Mouse (Mus musculus) spleen, adult 2 months (tissue): ENCODE data around the gene Zfp653. TPM values are rescaled to one million over a fixed set of nuclear protein-coding genes. Genes with fewer than 3 reads are reported as not detected.

Source experiments
- DNase-seq, 2 experiments: peaks; one replicate each; pipeline versions ENCODE4 v3.0.0 to v3.0.0-alpha.2; 2012 to 2021; ENCODE audit warnings: low spot score in 2 of 2, low read depth in 1 of 2
- H3K27ac ChIP-seq: fragments of 200-500 bp; 2 replicates; pipeline ENCODE4 v1.5.1; 2012; ENCODE audit warnings: low read length, inconsistent platforms; ENCODE audit not compliant: insufficient read depth
- H3K27me3 ChIP-seq: fragments of 200-500 bp; 2 replicates; pipeline ENCODE4 v1.6.1; 2012; ENCODE audit warnings: mild to moderate bottlenecking, moderate library complexity, low read length, inconsistent platforms; ENCODE audit not compliant: control insufficient read depth, insufficient read depth
- H3K36me3 ChIP-seq: fragments of 200-500 bp; 2 replicates; pipeline ENCODE4 v1.6.1; 2012; ENCODE audit warnings: mild to moderate bottlenecking, low read length, inconsistent platforms; ENCODE audit not compliant: control insufficient read depth, insufficient read depth
- H3K4me1 ChIP-seq: fragments of 200-500 bp; 2 replicates; pipeline ENCODE4 v1.6.1; 2011; ENCODE audit warnings: inconsistent platforms; ENCODE audit not compliant: control insufficient read depth, insufficient read depth, insufficient read length
- H3K4me3 ChIP-seq: fragments of 200-500 bp; 2 replicates; pipeline ENCODE4 v1.5.1; 2011; ENCODE audit warnings: mild to moderate bottlenecking, inconsistent platforms; ENCODE audit not compliant: insufficient read depth, insufficient read length; ENCODE audit errors: extremely low read depth
- CTCF ChIP-seq: fragments of 200-500 bp; IDR thresholded peaks from 2 replicates; pipeline ENCODE4 v1.5.1; 2011; ENCODE audit warnings: mild to moderate bottlenecking, inconsistent platforms; ENCODE audit not compliant: insufficient read depth, insufficient read length, insufficient replicate concordance; ENCODE audit errors: extremely low read depth
- POLR2A ChIP-seq: fragments of 200-500 bp; IDR thresholded peaks from 2 replicates; pipeline ENCODE4 v1.6.1; 2011; ENCODE audit warnings: low read depth, low read length, inconsistent platforms
- WGBS: fragments of 180-500 bp; shearing (Covaris S2); methylation state at CpG from one replicate; pipeline ENCODE4 v1.1.7; 2018; 5-methylcytosine and 5-hydroxymethylcytosine counted together
- polyA plus RNA-seq: library from polyadenylated mRNA; depleted of rRNA; stranded (reverse); fragments of >200 nt; gene quantifications from 2 replicates; pipeline ENCODE4 v1.2.3, GENCODE M21; 2012

The Zfp653 gene
- polyA plus RNA-seq, 1 experiment, result 21.6 TPM

GRCm38 (mm10) chr9:22037826-22038225 lies 33.4 kb downstream of the Zfp653 start:
- 86% methylated on average over 10 of the region's 10 CpGs for WGBS
- Histone ChIP-seq H3K27me3 (no peaks in the 10 kb centered on the region), H3K27ac (no peak overlapping the region), H3K36me3 (no peaks in the 10 kb centered on the region), H3K4me3 (no peak overlapping the region), H3K4me1 (no peaks in the 10 kb centered on the region)
- no peak for DNase-seq
- TF ChIP-seq POLR2A (no peak), CTCF (no peak)

- no peak overlapping the region for H3K27ac ChIP-seq
- 68% methylated on average over 6 of the region's 6 CpGs for WGBS
- no peak overlapping the region for H3K4me3 ChIP-seq
- TF ChIP-seq CTCF (no peak), POLR2A (no peak)
- DNase-seq, result no peak
- no peaks in the 10 kb centered on the region for H3K4me1 ChIP-seq
- H3K36me3 ChIP-seq, result no peaks in the 10 kb centered on the region
- H3K27me3 ChIP-seq, result no peaks in the 10 kb centered on the region
Observed at GRCm38 (mm10) chr9:22035300-22036044, 35.7 kb downstream of the Zfp653 start.

GRCm38 (mm10) chr9:22030386-22030785 lies 40.8 kb downstream of the Zfp653 start:
- no peak for TF ChIP-seq POLR2A
- TF ChIP-seq CTCF, result no peak
- Histone ChIP-seq H3K36me3 (no peaks in the 10 kb centered on the region), H3K27ac (no peak overlapping the region), H3K4me1 (no peaks in the 10 kb centered on the region), H3K4me3 (no peak overlapping the region), H3K27me3 (no peaks in the 10 kb centered on the region)
- 94% methylated on average over 9 of the region's 9 CpGs for WGBS
- DNase-seq, result no peak

GRCm38 (mm10) chr9:22028467-22028866 lies 42.7 kb downstream of the Zfp653 start:
- TF ChIP-seq CTCF (no peak), POLR2A (no peak)
- Histone ChIP-seq H3K4me1 (no peaks in the 10 kb centered on the region), H3K36me3 (no peaks in the 10 kb centered on the region), H3K4me3 (no peak overlapping the region), H3K27ac (no peak overlapping the region), H3K27me3 (no peaks in the 10 kb centered on the region)
- DNase-seq, result no peak
- WGBS, result 70% methylated on average over 7 of the region's 7 CpGs

GRCm38 (mm10) chr9:22024592-22024991 lies 46.6 kb downstream of the Zfp653 start:
- Histone ChIP-seq H3K27ac (no peak overlapping the region), H3K4me3 (no peak overlapping the region), H3K36me3 (no peaks in the 10 kb centered on the region), H3K27me3 (no peaks in the 10 kb centered on the region), H3K4me1 (no peaks in the 10 kb centered on the region)
- 80% methylated on average over 8 of the region's 8 CpGs for WGBS
- TF ChIP-seq CTCF (no peak), POLR2A (no peak)
- no peak for DNase-seq

GRCm38 (mm10) chr9:22017208-22017825 lies 53.9 kb downstream of the Zfp653 start:
- Histone ChIP-seq H3K27ac (no peak overlapping the region), H3K4me1 (no peaks in the 10 kb centered on the region), H3K4me3 (no peak overlapping the region), H3K36me3 (peaks cover 14% of the 10 kb centered on the region), H3K27me3 (no peaks in the 10 kb centered on the region)
- DNase-seq, result no peak
- WGBS, result 87% methylated on average over 7 of the region's 7 CpGs
- no peak for TF ChIP-seq POLR2A
- no peak for TF ChIP-seq CTCF

GRCm38 (mm10) chr9:22016245-22016644 lies 54.9 kb downstream of the Zfp653 start:
- WGBS, result 61% methylated on average over 10 of the region's 10 CpGs
- Histone ChIP-seq H3K4me3 (no peak overlapping the region), H3K27ac (no peak overlapping the region), H3K4me1 (no peaks in the 10 kb centered on the region), H3K36me3 (peaks cover 23% of the 10 kb centered on the region), H3K27me3 (no peaks in the 10 kb centered on the region)
- no peak for DNase-seq
- TF ChIP-seq POLR2A (no peak), CTCF (no peak)
